Mouse (Mus musculus) brain, adult 2 months (tissue): Measurements from ENCODE around the gene Sry.

Source experiments
- DNase-seq: peaks from one replicate; pipeline ENCODE4 v3.0.0; 2011; ENCODE audit warnings: low read depth, low spot score

The Sry gene

DNA sequence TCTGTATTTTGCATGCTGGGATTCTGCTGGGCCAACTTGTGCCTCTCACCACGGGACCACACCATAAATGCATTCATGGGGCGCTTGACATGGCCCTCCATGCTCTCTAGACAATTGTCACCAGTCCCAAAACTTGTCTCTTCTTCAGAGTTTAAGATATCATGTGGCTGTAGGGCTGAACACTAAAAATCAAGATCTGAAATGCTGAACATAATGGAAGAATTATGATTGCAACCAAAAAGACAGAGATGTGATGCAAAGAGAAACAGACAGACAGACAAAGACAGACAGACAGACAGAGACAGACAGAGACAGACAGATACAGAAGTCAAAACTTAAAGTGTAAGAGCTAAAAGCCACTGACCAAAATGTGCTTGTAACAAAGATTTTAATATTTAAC is at the start of gene Sry:
TSS of gene Sry (minus strand) at position 101 of the 400 bp plus-strand sequence.
- DNase-seq: no peak
